Mouse (Mus musculus): ENCODE results near the gene Wipi2.
A peak's percentile ranks its signal among the peaks of the same experiment; 100 is the strongest.

The Wipi2 gene

DNA sequence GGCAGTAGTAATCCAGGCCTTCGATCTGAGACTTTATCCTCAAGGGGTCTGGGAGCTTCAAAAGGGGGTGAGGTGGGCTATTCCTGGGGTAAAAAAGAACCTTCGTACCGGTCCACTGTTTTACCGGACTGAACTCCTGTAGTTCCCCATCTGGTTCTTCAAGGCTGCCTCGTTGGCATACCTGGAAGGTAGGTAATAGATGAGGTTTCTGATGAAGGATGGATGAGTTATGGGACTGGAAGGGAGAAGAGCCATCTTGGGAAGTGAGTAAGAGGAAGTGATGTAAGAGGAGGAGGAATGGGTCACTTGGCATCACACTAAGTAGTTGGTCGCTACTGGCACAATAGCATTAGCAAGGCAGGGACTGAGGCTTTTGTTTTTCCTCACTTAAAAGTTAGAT, 2.7 kb downstream of the Wipi2 start:
- DNase-seq (ENCODE audit: inconsistent ontology term): peak; percentile 54

DNA sequence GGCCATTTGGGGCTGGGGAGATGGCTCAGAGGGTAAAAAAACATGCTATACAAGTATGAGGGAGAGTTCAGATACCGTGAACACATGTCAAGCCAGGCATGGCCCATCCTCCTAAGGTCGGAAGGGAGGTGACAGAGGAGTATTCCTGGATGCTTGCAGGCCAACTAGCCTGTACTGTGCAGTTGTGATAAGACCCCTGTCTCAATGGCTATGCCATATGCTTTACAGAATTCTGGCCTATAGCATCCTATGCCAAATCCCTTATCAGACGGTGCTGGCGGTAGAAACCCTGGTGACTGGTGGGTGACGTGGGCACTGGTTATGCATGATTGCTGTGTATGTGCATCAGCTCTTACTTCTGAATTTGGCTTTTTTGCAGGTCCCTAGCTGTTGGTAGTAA, 10.3 kb downstream of the Wipi2 start:
- no peak for DNase-seq (ENCODE audit: inconsistent ontology term)

DNA sequence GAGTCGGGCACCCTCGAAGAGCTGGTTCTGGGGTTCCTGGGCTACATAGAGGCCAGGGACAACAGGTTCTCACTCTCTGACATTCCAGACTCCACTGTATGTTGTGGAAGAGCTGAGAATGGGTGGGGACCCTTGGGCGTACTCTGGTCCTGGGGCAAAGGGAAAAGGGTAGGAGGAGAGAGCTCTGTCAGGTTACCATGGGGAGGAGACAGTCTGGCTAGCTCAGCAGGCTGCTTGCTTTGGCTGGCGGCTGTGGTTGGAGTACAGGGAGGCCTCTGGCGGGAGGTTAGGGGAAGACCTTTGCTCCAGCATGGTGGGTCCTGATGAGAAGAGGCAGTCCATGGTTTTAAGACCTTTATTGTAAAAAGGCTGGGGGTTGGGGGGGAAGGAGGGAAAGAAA, 12.6 kb downstream of the Wipi2 start:
- DNase-seq (ENCODE audit: inconsistent ontology term): no peak

DNA sequence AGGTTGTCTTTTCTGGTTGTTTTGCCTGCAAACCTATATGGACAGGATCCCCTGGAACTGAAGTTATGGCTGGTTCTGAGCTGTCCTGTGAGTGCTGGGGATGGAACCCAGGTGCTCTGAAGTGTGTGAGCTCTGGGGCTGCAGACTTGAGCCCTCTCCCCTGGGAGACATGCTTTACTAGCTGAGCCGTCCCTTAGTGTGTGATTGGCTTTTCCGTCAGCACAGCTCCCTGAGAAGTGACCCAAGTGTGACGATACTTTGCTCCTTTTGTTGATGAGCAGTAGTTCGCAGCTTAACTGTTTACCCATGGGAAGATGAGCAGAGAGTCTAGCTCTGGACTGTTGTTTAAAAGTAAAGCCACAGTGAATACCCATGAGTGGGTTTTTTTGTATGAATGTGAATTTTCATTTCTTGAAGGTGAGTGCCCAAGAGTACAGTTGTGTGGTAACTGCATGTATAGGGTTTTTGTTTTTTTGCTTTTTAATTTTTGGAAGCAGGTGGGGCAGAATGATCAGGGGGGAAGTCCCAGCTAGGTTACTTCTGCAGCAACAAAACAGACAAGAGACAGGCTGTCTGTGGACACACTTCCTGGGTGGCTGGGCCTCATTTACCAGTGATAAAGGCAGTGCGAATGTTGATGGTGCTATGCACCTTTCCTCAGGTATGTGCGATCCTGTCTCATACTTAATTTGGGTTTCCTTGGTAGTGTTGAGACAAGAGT, 14.0 kb downstream of the Wipi2 start:
- DNase-seq (ENCODE audit: inconsistent ontology term): no peak

GRCm38 (mm10) chr5:142648162-142648561, 20.7 kb downstream of the Wipi2 start:
- DNase-seq (ENCODE audit: inconsistent ontology term): no peak

GRCm38 (mm10) chr5:142649460-142650050, 22.1 kb downstream of the Wipi2 start:
- DNase-seq (ENCODE audit: inconsistent ontology term): no peak

DNA sequence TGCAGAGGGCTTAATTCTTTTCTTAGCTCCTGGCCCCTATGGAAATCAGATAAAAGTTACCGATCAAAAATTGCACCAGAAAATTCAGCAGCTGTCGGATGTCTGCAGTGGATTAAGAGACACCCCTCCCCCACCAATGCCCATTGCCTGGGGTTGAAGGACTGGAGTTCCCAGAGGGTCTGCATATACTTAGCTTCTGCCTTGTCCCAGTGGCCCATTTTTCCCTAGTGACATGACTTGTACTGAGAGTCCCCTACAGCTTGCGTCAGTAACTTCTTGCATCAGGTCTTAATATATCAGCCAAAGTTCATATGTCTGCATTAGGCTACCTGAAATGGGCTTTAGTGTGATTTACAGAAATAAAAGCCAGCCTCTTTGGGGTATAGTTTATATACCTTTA, 22.9 kb downstream of the Wipi2 start:
- DNase-seq (ENCODE audit: inconsistent ontology term): no peak

- no peak for DNase-seq (ENCODE audit: inconsistent ontology term)
These were observed 23.4 kb downstream of the Wipi2 start for GRCm38 (mm10) chr5:142650794-142651497.

DNA sequence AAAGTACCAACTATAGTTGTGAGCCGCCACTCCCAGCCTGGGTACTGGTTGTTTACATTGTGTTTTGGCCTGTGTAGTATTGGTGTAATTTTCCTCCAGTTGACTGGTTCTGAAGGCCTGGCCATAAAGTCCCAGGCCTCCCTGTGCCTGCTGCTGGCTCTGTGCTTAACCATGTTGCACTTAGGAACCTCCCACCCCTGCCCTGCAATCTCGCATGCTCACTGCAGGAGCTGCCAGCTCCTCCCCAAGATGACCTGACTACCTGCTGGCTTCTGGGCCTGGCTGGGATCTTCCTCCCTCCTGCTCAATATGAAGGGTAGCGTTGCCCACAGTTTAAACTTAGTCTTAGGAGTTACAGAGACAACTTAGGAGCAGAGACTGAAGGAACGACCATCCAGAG, 24.8 kb downstream of the Wipi2 start:
- DNase-seq (ENCODE audit: inconsistent ontology term): no peak

DNA sequence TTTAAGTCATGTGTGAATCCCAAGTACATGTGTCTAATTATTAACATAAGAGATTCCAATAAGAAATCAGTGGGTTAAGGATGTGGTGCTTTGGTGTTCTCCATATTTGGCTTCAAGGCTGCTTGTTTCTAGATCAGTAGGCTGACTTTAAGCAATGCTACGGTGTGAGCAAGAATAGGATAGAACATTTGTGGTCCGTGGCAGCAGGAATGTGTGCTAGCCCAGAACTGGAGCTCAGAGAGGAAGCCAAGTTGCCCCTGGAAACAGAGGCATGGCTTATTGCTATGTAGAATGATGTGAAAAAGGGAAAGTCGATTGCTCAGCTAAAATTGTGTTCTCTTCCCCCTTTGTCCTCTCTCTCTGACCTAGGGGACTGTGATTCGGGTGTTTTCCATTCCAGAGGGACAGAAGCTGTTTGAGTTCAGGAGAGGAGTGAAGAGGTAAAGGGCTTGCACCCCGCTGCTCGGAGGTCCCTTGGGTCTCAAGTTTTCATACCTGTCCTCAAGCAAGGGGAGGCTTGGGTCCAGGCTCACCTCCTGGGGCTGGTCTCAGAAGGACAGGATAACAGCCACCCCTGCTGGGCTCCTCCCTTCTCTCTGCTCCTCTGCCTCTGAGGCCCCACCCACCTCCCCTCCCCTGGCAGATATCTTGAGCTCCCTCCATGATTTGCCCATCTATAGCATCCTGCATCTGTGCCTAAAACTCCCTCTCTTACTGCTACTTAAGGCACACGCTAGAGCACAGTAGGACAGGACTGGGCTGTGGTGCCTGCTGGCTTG, 33.3 kb downstream of the Wipi2 start:
- DNase-seq (ENCODE audit: inconsistent ontology term): no peak

- no peak for DNase-seq (ENCODE audit: inconsistent ontology term)
These were observed 40.4 kb downstream of the Wipi2 start for GRCm38 (mm10) chr5:142667921-142668320.

GRCm38 (mm10) chr5:142668556-142669263, 41.2 kb downstream of the Wipi2 start:
- DNase-seq (ENCODE audit: inconsistent ontology term): no peak

DNA sequence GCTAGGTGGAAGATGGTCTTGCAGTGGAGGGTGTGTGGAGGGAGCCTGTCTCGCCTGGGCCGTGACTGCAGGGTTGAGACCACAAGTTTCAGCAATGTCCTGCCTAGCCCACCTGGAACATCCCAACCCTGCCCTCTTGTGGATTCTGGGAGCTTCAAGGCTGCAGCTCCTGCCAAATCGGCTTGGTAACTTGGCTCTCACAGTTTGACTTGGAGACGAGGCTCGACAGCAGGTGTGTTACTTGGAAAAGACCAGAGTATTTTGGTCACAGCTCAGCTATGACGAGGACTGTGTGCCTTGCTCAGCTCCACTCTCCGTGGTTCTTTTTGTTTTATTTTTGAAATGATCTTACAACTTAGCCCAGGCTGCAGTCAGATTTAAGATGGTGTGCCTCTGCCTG, 42.2 kb downstream of the Wipi2 start:
- DNase-seq (ENCODE audit: inconsistent ontology term): no peak

DNA sequence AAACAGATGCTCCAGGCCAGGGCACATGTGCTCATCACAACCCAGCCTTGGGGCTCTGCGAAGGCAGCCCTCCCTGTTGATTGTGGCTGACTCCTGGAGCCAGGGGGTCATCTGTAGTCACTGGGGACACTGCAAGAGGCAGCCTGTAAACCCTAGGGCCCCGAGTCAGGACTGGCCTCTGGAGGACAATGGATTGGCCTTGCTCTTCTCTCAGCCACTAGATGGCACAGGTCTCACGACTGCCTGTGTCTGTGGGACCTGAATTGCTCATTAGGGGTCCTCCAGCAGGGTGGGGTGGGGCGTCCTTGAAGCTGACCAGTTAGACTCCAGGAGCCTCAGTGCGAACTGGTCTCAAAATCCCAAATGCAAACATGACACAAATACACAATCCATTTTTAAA, 45.6 kb downstream of the Wipi2 start:
- peak; percentile 5 for DNase-seq (ENCODE audit: inconsistent ontology term)

- DNase-seq (ENCODE audit: inconsistent ontology term): no peak
These were observed 50.7 kb downstream of the Wipi2 start for GRCm38 (mm10) chr5:142678141-142678571.

DNA sequence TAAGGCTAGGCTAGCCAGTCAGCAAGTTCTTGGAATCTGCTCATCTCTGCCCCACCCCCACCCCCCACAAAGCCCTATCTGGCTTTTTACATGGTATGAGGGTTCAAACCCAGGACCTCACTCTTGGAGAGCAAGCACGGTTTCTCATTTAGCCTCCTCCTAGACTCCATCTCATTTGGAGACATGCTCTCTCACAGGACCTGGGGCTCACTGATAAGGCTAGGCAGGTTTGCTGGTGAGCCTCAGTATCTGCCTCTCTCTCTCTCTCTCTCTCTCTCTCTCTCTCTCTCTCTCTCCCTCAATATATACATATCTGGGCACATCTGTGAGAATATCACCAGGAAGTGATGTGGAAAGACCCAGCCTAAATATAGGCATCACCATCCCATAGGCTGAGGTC, 51.6 kb downstream of the Wipi2 start:
- no peak for DNase-seq (ENCODE audit: inconsistent ontology term)

- DNase-seq (ENCODE audit: inconsistent ontology term): peak; percentile 16
These were observed 54.4 kb downstream of the Wipi2 start for GRCm38 (mm10) chr5:142681911-142682310.

DNA sequence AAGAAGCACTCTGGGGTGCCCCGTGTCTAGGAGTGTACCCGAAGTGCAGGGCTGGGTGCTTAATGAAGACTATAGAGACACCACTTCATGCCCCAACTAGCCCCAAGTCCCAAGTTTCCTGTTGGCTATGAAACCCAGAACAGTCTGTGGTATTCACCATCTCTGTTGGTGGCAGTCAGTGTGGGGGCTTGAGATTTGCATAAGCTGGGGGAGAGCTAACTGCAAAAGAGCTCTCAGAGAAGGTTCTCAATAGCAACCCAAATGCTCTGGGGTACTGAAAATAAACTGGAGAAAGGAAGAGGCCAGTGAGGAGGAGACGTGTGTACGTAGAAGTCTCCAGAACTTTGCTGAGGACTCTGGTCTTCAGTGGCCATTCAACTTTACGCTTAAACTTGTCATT, 55.0 kb downstream of the Wipi2 start:
- DNase-seq (ENCODE audit: inconsistent ontology term): no peak

DNA sequence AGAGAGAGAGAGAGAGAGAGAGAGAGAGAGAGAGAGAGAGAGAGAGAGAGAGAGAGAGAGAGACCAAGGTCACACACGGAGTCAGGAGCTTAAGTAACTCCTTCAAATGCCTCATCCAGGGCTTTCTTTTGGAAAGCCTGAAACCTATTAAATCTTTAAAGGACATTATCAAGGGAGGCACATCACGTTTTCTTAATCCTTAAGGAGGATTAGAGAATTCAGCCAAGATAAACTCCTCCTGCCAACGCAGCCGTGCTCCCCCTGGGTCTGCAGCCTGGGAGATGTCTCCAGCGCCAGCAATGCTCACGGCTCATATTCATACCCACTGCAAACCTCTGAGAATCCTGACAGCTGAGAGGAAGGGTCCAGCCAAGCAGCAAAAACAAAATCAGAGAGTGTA, 61.4 kb downstream of the Wipi2 start:
- no peak for DNase-seq (ENCODE audit: inconsistent ontology term)

- DNase-seq (ENCODE audit: inconsistent ontology term): no peak
These were observed 62.8 kb downstream of the Wipi2 start for GRCm38 (mm10) chr5:142690343-142690742.

- no peak for DNase-seq (ENCODE audit: inconsistent ontology term)
These were observed 64.8 kb downstream of the Wipi2 start, which contains the start of gene Slc29a4 for GRCm38 (mm10) chr5:142692248-142692647. Gene Slc29a4 (plus strand): TSS chr5:142692512.

All from Muller cell, postnatal 12 days (primary cell).